Mouse (Mus musculus) gastrocnemius, adult 8-10 months (tissue): ENCODE measurements around the gene Gm45799. TPM values are rescaled to one million over a fixed set of nuclear protein-coding genes. Genes with fewer than 3 reads are reported as not detected.

ENCODE experiments used
- DNase-seq, 2 experiments: peaks; one replicate each; pipeline ENCODE4 v3.0.0; 2022; ENCODE audit warnings: low spot score in 2 of 2
- total RNA-seq, 4 experiments: library from RNA; stranded (reverse); gene quantifications; 2 replicates each; pipeline ENCODE4 v1.2.4; 2022

The Gm45799 gene
- total RNA-seq, 4 experiments from 2014 or later: 0.48 to 5.2 (median 2.2) TPM

DNA sequence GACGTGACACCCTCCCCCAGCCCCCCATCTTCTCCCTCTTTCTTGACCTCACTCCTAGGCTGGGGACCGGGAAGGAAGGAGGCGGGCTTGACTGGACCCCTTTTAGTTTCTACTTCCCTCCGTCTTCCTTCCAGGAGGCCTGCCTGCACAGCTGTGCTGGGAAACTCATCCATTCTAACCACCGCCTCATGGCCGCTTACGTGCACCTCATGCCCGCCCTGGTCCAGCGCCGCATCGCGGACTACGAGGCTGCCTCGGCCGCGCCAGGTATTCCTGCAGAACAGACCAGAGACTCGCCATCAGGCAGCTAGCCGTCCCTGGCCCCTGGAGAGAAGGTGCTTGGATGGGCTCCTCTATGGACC, 523 bp downstream of the Gm45799 start:
- DNase-seq: no peak

DNA sequence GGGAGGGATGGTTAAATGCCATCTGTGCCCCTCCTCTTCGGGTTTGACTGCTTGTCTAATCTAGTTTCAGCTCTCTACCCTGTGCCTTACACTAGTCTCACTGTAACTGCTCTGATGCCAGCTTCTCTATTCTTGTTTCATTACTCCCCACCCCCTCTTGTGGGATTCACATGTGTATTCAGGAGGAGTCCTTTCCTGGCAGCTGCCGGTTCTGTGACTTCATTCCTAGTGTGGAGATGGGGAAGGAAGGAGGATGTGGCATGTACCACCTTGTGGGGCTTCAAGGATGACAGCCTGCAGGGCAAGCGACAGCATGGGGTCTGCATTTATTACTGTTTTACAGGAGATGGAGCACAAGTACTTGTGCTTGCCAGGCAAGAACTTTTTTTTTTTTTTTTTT, 1.6 kb downstream of the Gm45799 start:
- no peak for DNase-seq

DNA sequence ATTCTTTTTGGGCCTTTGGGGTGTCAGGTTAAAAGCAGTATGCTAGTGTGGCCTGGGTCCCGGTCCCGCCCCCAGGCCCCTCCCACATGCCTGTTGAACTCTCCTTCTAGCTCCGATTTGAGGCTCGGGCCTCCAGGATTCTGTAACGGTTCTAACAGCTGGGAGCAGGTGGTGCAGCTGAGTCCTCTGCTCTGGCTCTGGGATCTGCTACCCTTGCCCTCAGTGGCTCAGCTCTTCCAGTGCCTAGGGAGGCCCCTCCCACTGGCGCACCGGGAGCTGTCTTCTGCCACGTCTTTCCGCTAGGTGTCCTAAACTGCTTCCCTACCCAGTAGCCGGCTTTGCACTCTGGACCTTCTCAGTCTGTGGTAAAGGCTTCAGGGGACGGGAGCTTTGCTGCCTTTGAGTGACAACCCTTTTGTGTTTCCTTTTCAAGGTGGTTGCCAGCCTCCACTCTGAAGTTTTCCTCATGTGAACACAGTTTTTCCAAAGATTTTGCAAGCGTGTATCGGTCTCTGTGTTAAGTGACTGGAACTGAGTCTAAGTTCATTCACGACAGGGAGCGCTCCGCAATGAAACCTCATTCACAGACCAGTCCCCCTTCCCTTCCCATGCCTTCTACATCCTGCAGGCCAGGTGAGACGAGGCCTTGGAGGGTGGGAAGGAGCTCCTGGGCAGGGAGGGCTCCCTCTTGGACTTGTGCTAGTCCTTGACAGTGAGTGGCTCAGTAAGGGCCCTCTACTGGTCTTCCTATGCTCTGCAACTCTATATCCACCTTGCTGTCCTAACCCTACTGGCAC, 10.5 kb downstream of the Gm45799 start, which contains the start of gene Dnhd1:
Gene Dnhd1, plus strand, starts transcription at position 189 of the 797 bp plus-strand sequence.
- DNase-seq: peak; percentile 79 to 81

DNA sequence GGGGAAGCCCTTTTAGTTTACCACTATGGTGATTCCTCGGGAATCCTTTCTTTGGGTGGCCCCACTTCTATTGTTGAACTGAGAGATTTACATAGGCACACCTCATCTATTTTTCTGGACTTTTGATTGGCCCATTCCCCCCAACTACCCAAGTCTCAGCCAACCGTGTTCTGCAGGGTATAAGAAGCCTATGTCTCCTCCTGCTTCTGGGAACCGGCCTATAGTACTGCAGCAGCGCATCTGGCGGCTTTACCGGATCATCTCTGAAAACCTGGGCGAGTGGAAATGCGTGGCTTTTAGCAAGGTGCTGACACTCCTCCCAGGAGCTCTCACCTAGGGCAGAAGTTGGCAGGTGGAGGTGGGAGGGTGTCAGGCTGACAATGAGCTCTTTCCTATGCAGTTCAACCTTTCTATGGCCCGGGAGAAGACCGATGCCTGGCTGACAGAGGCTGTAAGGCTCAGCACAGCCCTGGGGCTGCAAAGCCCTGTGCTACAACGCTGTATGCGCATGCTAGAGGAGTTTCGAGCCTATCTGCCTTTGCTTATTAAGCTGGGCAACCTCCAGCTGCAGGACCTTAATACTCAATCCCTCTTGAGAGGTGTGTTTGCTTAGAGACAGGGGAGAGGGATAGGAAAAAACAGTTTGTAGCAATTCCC, 45.3 kb downstream of the Gm45799 start:
- no peak for DNase-seq

DNA sequence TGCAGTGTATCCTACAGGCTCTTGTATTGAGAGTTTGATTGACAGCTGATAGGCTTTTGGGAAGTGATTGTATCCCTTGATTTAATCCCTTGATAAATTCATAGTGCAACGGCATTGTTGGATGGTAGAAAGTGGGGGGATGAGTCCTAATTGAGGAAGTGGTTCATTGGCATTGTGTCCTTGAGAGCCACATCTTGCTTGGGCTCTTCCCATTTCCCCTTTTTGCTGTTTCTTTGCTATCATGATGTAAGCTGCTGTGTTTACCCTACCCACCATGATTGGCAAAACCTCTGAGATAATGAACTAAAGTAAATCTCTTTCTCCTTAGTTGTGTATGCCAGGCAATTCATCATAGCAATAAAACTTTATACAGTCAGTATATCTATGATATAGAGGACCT, 50.5 kb downstream of the Gm45799 start:
- no peak for DNase-seq

DNA sequence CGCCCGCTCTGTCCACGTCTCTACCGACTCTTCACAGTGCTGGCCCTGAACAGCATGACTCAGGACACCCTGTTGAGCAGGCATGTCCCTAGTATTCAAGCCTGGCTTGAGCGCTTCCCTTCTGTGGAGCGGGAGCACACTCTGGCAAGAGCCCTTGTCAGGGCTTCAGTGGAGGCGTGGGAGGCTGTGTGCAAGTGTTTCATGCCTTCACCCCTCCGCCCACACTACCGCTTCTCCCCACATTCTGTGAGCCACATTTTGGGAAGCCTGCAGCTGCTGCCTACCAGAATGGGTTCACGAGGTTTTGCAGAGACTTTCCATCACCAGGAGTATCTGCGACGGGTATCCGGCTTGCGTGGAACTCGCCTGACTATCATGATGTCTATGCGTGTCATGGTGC, 62.8 kb downstream of the Gm45799 start:
- DNase-seq: no peak

DNA sequence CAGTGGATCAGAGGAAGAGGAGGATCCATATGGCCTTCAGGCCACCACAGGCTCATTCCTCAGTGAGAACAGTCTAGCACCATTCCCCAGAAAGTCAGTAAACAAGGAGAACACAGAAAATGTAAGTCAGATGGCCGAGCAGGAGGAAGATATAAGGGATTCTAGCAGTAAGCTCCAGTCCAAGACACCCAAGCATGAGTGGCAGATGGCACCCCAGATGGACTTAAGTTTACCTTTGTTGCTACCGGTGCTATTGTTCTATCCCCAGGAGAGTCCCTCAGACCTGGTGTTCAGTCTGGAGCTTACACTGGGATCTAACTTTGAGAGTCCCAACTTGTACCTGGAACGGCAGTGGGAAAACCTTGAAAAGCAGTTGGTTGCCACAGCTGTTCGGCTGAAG, 63.5 kb downstream of the Gm45799 start:
- no peak for DNase-seq

DNA sequence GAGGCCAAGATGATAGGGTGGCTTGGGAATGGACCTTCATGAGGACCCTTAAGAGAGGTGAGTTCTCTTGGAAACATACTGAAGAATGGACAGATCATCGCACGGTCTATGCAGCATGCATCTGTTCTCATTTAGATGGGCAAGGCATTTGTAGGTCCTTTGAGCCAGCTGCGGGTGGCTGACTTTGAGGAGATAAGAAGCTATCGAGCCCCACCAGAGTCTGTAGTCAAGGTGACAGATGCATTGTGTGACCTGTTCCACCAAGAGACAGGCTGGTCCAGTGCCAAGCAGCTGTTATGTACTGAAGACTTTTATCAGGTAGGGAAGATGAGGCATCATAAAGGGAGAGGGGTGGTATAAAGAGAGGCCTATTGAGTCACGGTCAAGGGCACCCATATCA, 68.4 kb downstream of the Gm45799 start:
- DNase-seq: no peak

DNA sequence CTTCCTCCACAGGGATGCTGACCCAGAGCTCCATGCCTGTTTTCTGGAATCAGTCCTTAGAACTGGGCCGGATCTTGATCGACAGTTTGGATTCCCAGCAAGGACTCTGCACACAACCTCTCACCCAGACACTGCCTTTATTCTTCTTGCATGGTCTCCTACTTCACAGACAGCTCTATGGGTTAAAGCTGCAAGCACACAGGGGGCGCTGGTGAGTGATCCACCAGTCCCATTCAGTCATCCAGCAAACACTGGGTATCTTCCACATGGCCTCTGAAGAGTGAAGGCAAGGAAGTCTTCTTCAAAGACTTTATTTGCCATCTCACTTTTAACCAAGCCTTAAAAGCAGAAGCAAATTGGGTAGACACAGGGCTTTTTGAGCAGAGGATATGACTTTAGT, 75.0 kb downstream of the Gm45799 start:
- no peak for DNase-seq

DNA sequence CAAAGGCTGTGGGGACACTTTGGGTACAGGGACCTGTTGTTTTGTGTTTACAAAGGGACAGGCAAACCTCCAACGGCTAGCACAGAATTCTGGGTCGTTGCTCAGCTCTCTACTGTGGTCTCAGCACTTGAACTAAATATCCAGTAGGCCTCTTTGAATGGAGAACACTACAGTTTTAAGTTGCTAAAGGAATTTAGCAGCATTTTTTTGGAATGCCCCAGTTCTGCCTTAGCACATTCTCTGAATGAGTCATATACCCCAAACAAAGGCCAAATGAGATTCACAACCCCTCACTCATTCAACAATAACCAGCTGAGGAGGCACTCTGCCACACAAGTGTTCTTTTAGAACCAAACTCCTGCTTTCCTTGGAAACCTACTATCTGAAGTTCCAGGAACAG, 81.6 kb downstream of the Gm45799 start:
- no peak for DNase-seq

DNA sequence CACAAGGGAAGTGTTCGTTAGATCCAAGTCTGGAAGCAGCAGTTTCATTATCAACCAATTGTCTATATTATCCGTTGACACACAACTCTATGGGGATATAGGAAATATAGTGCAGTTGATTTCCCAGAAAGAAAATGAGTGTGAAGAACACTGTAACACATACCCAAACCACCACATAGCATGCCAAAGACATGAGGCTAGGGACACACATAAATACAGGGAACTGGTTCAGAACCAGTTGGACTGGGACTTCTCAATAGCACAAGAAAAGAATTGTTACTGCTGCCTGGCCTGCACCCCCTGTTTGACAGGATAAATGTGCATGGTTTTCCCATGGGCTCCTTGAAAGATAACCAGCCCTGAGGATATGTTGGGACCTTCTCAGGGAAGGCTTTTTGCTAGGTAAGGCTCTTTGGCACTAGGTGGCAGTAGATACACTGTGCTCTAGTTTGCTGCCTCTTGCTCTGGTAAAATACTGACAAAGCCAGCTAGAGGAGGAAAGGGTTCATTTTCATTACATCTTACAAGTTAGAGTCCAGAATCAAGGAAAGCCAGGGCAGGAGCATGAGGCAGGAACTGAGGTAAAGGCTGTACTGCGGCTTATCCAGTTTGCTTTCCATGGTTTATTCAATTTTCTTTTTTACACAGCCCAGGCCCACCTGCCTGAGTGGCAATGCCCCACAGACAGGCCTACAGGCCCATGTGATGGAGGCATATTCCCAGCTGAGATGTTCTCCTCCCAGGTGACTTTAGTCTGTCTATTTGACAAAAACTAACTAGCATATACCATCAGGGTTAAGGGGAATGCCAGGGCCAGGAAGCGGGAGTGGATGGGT, 86.0 kb downstream of the Gm45799 start:
- DNase-seq: no peak

DNA sequence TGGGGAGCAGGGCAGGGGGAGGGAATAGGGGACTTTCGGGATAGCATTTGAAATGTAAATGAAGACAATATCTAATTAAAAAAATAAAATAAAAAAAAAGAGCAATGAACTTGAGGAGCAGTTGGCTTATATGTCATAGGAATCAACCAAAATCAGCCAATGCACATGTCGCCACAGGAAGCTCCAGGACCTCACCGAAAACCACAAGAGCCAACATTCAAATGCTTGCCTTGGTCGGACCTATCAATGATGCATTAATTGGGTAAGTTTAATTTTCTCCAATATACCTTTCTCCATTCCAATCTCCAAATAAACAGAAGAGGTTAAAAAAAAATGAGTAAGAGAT, 86.6 kb downstream of the Gm45799 start:
- no peak for DNase-seq

DNA sequence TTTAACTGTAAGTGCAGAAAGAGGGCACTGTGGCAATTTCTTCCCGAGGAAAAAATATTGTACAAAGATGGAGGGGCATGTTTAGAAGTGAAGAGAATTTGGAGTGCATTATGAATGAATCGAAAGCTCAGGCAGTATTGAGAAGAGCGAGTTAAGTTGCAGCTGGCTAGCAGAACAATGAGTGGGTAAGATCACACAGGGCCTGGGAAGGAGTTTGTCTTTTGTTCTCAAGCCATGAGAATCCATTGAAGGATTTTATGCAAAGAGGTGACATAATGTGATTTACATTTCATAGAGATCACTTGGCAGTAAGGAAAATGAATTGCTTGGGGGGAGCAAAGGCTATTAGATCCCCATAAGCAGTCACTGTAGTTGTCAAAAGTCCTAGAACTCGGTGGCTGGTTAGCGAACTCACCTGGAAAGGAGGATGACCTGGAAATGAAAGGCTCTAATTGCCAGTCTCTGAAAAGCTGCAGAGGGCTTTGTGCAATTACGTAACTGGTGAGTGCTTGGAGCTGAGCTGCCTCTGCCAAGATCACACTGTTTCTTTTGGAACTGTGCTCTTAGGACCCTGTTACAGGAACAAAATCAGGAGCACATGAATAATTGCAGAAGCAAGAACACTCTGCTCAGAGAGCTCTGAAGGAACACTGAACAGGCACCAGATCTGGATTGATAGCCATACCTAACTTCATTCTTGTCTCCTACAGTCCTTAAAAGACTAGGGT, 88.5 kb downstream of the Gm45799 start:
- DNase-seq: no peak

DNA sequence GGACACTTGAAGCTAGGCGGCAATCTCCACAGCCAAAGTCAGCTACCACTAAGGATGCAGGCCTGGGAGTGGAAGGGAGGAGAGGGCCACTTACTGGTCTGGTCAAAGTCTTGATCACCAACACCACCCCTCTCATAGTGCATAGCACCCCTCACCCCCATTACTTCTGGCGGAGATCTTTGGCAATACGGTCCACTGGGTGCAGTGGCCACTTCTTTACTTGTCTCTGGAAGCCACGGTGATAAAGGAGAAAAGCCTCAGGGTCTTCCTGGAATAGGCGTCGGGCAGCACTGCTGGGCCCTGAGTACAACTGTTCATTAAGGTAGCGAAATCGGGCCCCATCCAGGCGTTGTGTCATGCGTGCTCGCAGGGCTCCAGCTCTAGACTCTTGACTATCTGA, 93.5 kb downstream of the Gm45799 start:
- DNase-seq: no peak

Other genes starting within 250 kb of the Gm45799 start
- gene Fam160a2, start 240.5 kb upstream of the Gm45799 start, total RNA-seq: 10 to 100 TPM; 10.6 to 14.2 (median 11.8) TPM
- gene Cnga4, start 236.0 kb upstream of the Gm45799 start, total RNA-seq: not detected
- not detected for gene Cckbr, start 214.8 kb upstream of the Gm45799 start, total RNA-seq
- gene Cavin3, start 158.3 kb upstream of the Gm45799 start, total RNA-seq: 10 to 100 TPM in 1 of 4 experiments, 1 to 10 TPM in 3; 3.5 to 10.5 (median 6.7) TPM
- gene Smpd1, start 86.2 kb upstream of the Gm45799 start, total RNA-seq: 10 to 100 TPM; 47.6 to 60.6 (median 56.7) TPM
- gene Apbb1, start 58.9 kb upstream of the Gm45799 start, total RNA-seq: 1 to 10 TPM; 4.7 to 8.0 (median 6.8) TPM
- gene Hpx, start 40.4 kb upstream of the Gm45799 start, total RNA-seq: under 1 TPM in 1 of 4 experiments, not detected in 3; 0.64 TPM
- gene Trim3, start 7.0 kb upstream of the Gm45799 start, total RNA-seq: 10 to 100 TPM; 10.0 to 14.9 (median 12.3) TPM
- 10 to 100 TPM; 57.2 to 68.1 (median 62.0) TPM for gene Timm10b, start 496 bp upstream of the Gm45799 start, total RNA-seq
- 1 to 10 TPM; 3.3 to 7.9 (median 6.2) TPM for gene Arfip2, start 136 bp upstream of the Gm45799 start, total RNA-seq
- under 1 TPM; 0.09 to 0.19 (median 0.11) TPM for gene Dnhd1, start 10.3 kb downstream of the Gm45799 start, total RNA-seq
- gene Ilk, start 96.0 kb downstream of the Gm45799 start, total RNA-seq: 10 to 100 TPM; 35.7 to 41.8 (median 38.3) TPM
- gene Rrp8, start 96.8 kb downstream of the Gm45799 start, total RNA-seq: 10 to 100 TPM; 10.5 to 15.6 (median 13.4) TPM
- gene Taf10, start 103.8 kb downstream of the Gm45799 start, total RNA-seq: 100 to 1,000 TPM in 1 of 4 experiments, 10 to 100 TPM in 3; 89.4 to 106 (median 97.8) TPM
- 10 to 100 TPM; 35.3 to 54.3 (median 47.8) TPM for gene Tpp1, start 111.7 kb downstream of the Gm45799 start, total RNA-seq
- gene Dchs1, start 147.1 kb downstream of the Gm45799 start, total RNA-seq: 1 to 10 TPM; 1.4 to 2.1 (median 1.7) TPM
- 100 to 1,000 TPM; 108 to 123 (median 112) TPM for gene Mrpl17, start 170.5 kb downstream of the Gm45799 start, total RNA-seq